Mouse (Mus musculus): Measurements from ENCODE around the gene Pacs2. TPM values are rescaled to one million over a fixed set of nuclear protein-coding genes. Genes with fewer than 3 reads are reported as not detected.

The Pacs2 gene
- total RNA-seq, 1 experiment, result 17.2 TPM

- Histone ChIP-seq H3K27ac (ENCODE audit: insufficient read depth, low read depth, low read length, poor library complexity, severe bottlenecking) (no peak overlapping the region), H3K9me3 (ENCODE audit: control insufficient read depth, insufficient read depth, low read depth, low read length) (no peaks in the 10 kb centered on the region), H3K9ac (ENCODE audit: insufficient read depth, low read depth, low read length, poor library complexity, severe bottlenecking) (no peak overlapping the region), H3K4me1 (ENCODE audit: control insufficient read depth in 2 of 2, insufficient read depth in 2 of 2, low read length in 2 of 2, poor library complexity in 1 of 2) (no peaks in the 10 kb centered on the region), H3K36me3 (ENCODE audit: control insufficient read depth, insufficient read depth, low read length, poor library complexity, severe bottlenecking) (no peaks in the 10 kb centered on the region; the same call in 1 of the 2 replicates), H3K4me3 (ENCODE audit: insufficient read depth in 1 of 2, low read depth in 1 of 2, low read length in 2 of 2, poor library complexity in 1 of 2, severe bottlenecking in 1 of 2) (no peak overlapping the region)
- in situ Hi-C loops (cut with MboI; ENCODE audit: low sequenced_read_pairs in 2 of 2, unreplicated experiment in 2 of 2), result no loop called here
- DNase-seq (ENCODE audit: low read depth, low spot score), result no peak
- no peak for TF ChIP-seq CHD2 (IDR thresholded peaks at IDR 0.05; ENCODE audit: low read depth, low read length)
- TF ChIP-seq HCFC1 (IDR thresholded peaks at IDR 0.05; ENCODE audit: borderline replicate concordance, insufficient read depth, low read length), result no peak
These were observed 8.8 kb downstream of the Pacs2 start for GRCm38 (mm10) chr12:113023082-113023481.

DNA sequence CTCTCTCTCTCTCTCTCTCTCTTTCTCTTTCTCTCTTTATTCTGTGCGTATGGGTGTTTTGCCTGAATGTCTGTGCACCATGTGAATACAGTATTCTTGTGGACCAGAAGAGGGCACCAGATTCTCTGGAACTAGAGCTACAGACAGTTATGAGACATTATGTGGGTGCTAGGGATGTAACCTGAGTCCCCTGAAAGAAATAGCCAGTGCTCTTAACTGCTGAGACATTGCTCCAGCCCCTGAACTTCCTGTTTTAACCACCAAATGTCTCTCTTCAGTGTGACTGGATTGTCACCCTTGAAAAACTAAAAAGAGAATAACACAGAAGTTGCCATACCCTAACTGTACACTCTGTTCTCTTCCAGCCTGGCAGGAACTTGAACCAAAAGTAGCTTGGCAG is 12.2 kb downstream of the Pacs2 start:
- Histone ChIP-seq H3K9me3 (ENCODE audit: control insufficient read depth, insufficient read depth, low read depth, low read length) (no peaks in the 10 kb centered on the region), H3K4me3 (ENCODE audit: insufficient read depth in 1 of 2, low read depth in 1 of 2, low read length in 2 of 2, poor library complexity in 1 of 2, severe bottlenecking in 1 of 2) (no peak overlapping the region), H3K27ac (ENCODE audit: insufficient read depth, low read depth, low read length, poor library complexity, severe bottlenecking) (no peak overlapping the region), H3K9ac (ENCODE audit: insufficient read depth, low read depth, low read length, poor library complexity, severe bottlenecking) (no peak overlapping the region), H3K36me3 (ENCODE audit: control insufficient read depth, insufficient read depth, low read length, poor library complexity, severe bottlenecking) (no peaks in the 10 kb centered on the region), H3K4me1 (ENCODE audit: control insufficient read depth in 2 of 2, insufficient read depth in 2 of 2, low read length in 2 of 2, poor library complexity in 1 of 2) (no peaks in the 10 kb centered on the region)
- DNase-seq (ENCODE audit: low read depth, low spot score), result no peak
- no peak for TF ChIP-seq ZC3H11A (IDR thresholded peaks at IDR 0.05; ENCODE audit: borderline replicate concordance, low read depth, low read length)
- TF ChIP-seq MAFK (IDR thresholded peaks at IDR 0.05; ENCODE audit: insufficient read depth, low read depth, low read length), result no peak
- in situ Hi-C loops (cut with MboI; ENCODE audit: low sequenced_read_pairs in 2 of 2, unreplicated experiment in 2 of 2), result no loop called here

- no peak for DNase-seq (ENCODE audit: low read depth, low spot score)
- TF ChIP-seq ZNF384 (IDR thresholded peaks at IDR 0.05; ENCODE audit: low read depth, low read length), result no peak
- no peak for TF ChIP-seq HCFC1 (IDR thresholded peaks at IDR 0.05; ENCODE audit: borderline replicate concordance, insufficient read depth, low read length)
- no peak for TF ChIP-seq MAFK (IDR thresholded peaks at IDR 0.05; ENCODE audit: insufficient read depth, low read depth, low read length)
- Histone ChIP-seq H3K27ac (ENCODE audit: insufficient read depth, low read depth, low read length, poor library complexity, severe bottlenecking) (no peak overlapping the region), H3K4me3 (ENCODE audit: insufficient read depth in 1 of 2, low read depth in 1 of 2, low read length in 2 of 2, poor library complexity in 1 of 2, severe bottlenecking in 1 of 2) (no peak overlapping the region), H3K36me3 (ENCODE audit: control insufficient read depth, insufficient read depth, low read length, poor library complexity, severe bottlenecking) (no peaks in the 10 kb centered on the region; the same call in 1 of the 2 replicates), H3K4me1 (ENCODE audit: control insufficient read depth in 2 of 2, insufficient read depth in 2 of 2, low read length in 2 of 2, poor library complexity in 1 of 2) (no peaks in the 10 kb centered on the region), H3K9me3 (ENCODE audit: control insufficient read depth, insufficient read depth, low read depth, low read length) (no peaks in the 10 kb centered on the region), H3K9ac (ENCODE audit: insufficient read depth, low read depth, low read length, poor library complexity, severe bottlenecking) (no peak overlapping the region)
- in situ Hi-C loops (cut with MboI; ENCODE audit: low sequenced_read_pairs in 2 of 2, unreplicated experiment in 2 of 2), result no loop called here
These were observed 13.2 kb downstream of the Pacs2 start for GRCm38 (mm10) chr12:113027495-113027894.

- no peak overlapping the region for H3K9ac ChIP-seq (ENCODE audit: insufficient read depth, low read depth, low read length, poor library complexity, severe bottlenecking)
- no peaks in the 10 kb centered on the region for H3K4me1 ChIP-seq (ENCODE audit: control insufficient read depth in 2 of 2, insufficient read depth in 2 of 2, low read length in 2 of 2, poor library complexity in 1 of 2)
- H3K36me3 ChIP-seq (ENCODE audit: control insufficient read depth, insufficient read depth, low read length, poor library complexity, severe bottlenecking), result no peaks in the 10 kb centered on the region; the same call in 1 of the 2 replicates
- in situ Hi-C loops (cut with MboI; ENCODE audit: low sequenced_read_pairs in 2 of 2, unreplicated experiment in 2 of 2), result no loop called here
- DNase-seq (ENCODE audit: low read depth, low spot score), result no peak
- H3K27ac ChIP-seq (ENCODE audit: insufficient read depth, low read depth, low read length, poor library complexity, severe bottlenecking), result no peak overlapping the region
- no peak for TF ChIP-seq CHD2 (IDR thresholded peaks at IDR 0.05; ENCODE audit: low read depth, low read length)
- TF ChIP-seq MAFK (IDR thresholded peaks at IDR 0.05; ENCODE audit: insufficient read depth, low read depth, low read length), result no peak
- no peak for TF ChIP-seq HCFC1 (IDR thresholded peaks at IDR 0.05; ENCODE audit: borderline replicate concordance, insufficient read depth, low read length)
- no peak for TF ChIP-seq ZNF384 (IDR thresholded peaks at IDR 0.05; ENCODE audit: low read depth, low read length)
- no peaks in the 10 kb centered on the region for H3K9me3 ChIP-seq (ENCODE audit: control insufficient read depth, insufficient read depth, low read depth, low read length)
- H3K4me3 ChIP-seq (ENCODE audit: insufficient read depth in 1 of 2, low read depth in 1 of 2, low read length in 2 of 2, poor library complexity in 1 of 2, severe bottlenecking in 1 of 2), result no peak overlapping the region
These were observed 13.8 kb downstream of the Pacs2 start for GRCm38 (mm10) chr12:113028067-113028466.

DNA sequence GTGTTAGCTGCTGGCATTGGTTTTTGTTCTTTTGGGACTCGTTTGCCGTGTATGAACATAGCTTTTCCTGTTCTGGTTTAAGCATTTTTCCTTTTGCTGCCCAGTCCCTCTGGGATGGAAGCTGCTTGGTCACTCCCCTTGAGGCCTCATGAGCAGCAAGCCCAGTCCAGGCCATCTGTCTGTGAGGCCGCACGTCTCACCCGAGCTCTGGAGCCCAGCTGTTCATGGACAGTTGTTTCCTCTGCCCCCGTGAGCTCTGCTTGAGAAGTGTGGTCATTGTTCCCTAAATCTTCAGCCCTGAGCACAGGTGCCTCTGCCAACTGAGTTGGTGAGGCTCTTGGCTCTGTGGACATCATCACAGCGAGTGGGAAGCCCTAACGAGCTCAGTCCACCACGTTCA is 14.6 kb downstream of the Pacs2 start:
- no peak for DNase-seq (ENCODE audit: low read depth, low spot score)
- Histone ChIP-seq H3K4me1 (ENCODE audit: control insufficient read depth in 2 of 2, insufficient read depth in 2 of 2, low read length in 2 of 2, poor library complexity in 1 of 2) (no peaks in the 10 kb centered on the region), H3K4me3 (ENCODE audit: insufficient read depth in 1 of 2, low read depth in 1 of 2, low read length in 2 of 2, poor library complexity in 1 of 2, severe bottlenecking in 1 of 2) (no peak overlapping the region), H3K36me3 (ENCODE audit: control insufficient read depth, insufficient read depth, low read length, poor library complexity, severe bottlenecking) (no peaks in the 10 kb centered on the region; the same call in 1 of the 2 replicates), H3K27ac (ENCODE audit: insufficient read depth, low read depth, low read length, poor library complexity, severe bottlenecking) (no peak overlapping the region), H3K9me3 (ENCODE audit: control insufficient read depth, insufficient read depth, low read depth, low read length) (no peaks in the 10 kb centered on the region), H3K9ac (ENCODE audit: insufficient read depth, low read depth, low read length, poor library complexity, severe bottlenecking) (no peak overlapping the region)
- TF ChIP-seq HCFC1 (IDR thresholded peaks at IDR 0.05; ENCODE audit: borderline replicate concordance, insufficient read depth, low read length) (no peak), ZNF384 (IDR thresholded peaks at IDR 0.05; ENCODE audit: low read depth, low read length) (no peak), MAFK (IDR thresholded peaks at IDR 0.05; ENCODE audit: insufficient read depth, low read depth, low read length) (no peak), CHD2 (IDR thresholded peaks at IDR 0.05; ENCODE audit: low read depth, low read length) (no peak), ZC3H11A (IDR thresholded peaks at IDR 0.05; ENCODE audit: borderline replicate concordance, low read depth, low read length) (no peak)
- in situ Hi-C loops (cut with MboI; ENCODE audit: low sequenced_read_pairs in 2 of 2, unreplicated experiment in 2 of 2), result no loop called here
